Mouse (Mus musculus) neural tube, embryonic 12.5 days (tissue): ENCODE data around the gene Neu4. TPM values are rescaled to one million over a fixed set of nuclear protein-coding genes. Genes with fewer than 3 reads are reported as not detected.
A peak's percentile ranks its signal among the peaks of the same experiment; 100 is the strongest.

Experiments used
- ATAC-seq: fragments of 200-750 bp; cut with Nextera tagmentation; 2 replicates; pipeline ENCODE4 v1.8.0; 2017; ENCODE audit warnings: low read depth, mild to moderate bottlenecking, moderate TSS enrichment, moderate library complexity; ENCODE audit not compliant: low FRiP score
- H3K27ac ChIP-seq: fragments of 300-500 bp; sonication (generic); 2 replicates; pipeline ENCODE4 v1.5.1; 2016
- H3K27me3 ChIP-seq: fragments of 300-500 bp; sonication (generic); replicated peaks from 2 replicates; pipeline ENCODE4 v1.6.1; 2016; ENCODE audit warnings: mild to moderate bottlenecking
- H3K36me3 ChIP-seq: fragments of 300-500 bp; sonication (generic); 2 replicates; pipeline ENCODE4 v1.6.1; 2016; ENCODE audit warnings: mild to moderate bottlenecking
- H3K4me1 ChIP-seq: fragments of 300-500 bp; sonication (generic); 2 replicates; pipeline ENCODE4 v1.6.1; 2016
- H3K4me2 ChIP-seq: fragments of 300-500 bp; sonication (generic); replicated peaks from 2 replicates; pipeline ENCODE4 v1.6.1; 2016; ENCODE audit warnings: mild to moderate bottlenecking
- H3K4me3 ChIP-seq: fragments of 300-500 bp; sonication (generic); 2 replicates; pipeline ENCODE4 v1.5.1; 2016
- H3K9ac ChIP-seq: fragments of 300-500 bp; sonication (generic); 2 replicates; pipeline ENCODE4 v1.6.1; 2016; ENCODE audit warnings: mild to moderate bottlenecking
- H3K9me3 ChIP-seq: fragments of 300-500 bp; sonication (generic); 2 replicates; pipeline ENCODE4 v1.6.1; 2016; ENCODE audit warnings: mild to moderate bottlenecking
- WGBS: fragments of 180-500 bp; shearing (Covaris S2); methylation state at CpG from one replicate; pipeline ENCODE4 v1.1.7; 2016; 5-methylcytosine and 5-hydroxymethylcytosine counted together
- polyA plus RNA-seq: library from polyadenylated mRNA; unstranded; fragments of >200 nt; fragmentation: Nextera tagmentation; extraction: Ambion mirVana; gene quantifications from 2 replicates; pipeline ENCODE4 v1.2.1, GENCODE M21; 2016

The Neu4 gene
- polyA plus RNA-seq, 1 experiment from 2014 or later: not detected

DNA sequence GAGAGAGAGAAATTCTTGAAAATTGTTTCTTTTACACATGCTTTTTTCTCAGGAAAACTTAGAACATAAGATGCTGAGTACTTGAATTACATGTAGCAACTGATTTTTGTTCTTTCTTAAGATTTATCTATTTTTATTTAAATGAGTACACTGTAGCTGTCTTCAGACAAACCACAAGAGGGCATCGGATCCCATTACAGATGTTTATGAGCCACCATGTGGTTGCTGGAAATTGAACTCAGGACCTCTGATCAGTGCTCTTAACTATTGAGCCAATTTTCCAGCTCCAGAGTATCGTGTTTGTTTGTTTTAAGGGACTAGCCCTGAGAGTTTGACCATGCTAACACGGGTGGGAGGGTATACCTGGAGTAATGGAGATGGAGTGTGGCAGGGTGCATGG lies 8.6 kb upstream of the Neu4 start:
- Histone ChIP-seq H3K9ac (no peak overlapping the region), H3K27ac (no peak overlapping the region), H3K4me1 (no peaks in the 10 kb centered on the region), H3K4me3 (no peak overlapping the region), H3K27me3 (no peaks in the 10 kb centered on the region), H3K36me3 (no peaks in the 10 kb centered on the region), H3K4me2 (no peak overlapping the region), H3K9me3 (no peaks in the 10 kb centered on the region)
- WGBS: 65% methylated on average over 3 of the region's 3 CpGs
- no peak for ATAC-seq

DNA sequence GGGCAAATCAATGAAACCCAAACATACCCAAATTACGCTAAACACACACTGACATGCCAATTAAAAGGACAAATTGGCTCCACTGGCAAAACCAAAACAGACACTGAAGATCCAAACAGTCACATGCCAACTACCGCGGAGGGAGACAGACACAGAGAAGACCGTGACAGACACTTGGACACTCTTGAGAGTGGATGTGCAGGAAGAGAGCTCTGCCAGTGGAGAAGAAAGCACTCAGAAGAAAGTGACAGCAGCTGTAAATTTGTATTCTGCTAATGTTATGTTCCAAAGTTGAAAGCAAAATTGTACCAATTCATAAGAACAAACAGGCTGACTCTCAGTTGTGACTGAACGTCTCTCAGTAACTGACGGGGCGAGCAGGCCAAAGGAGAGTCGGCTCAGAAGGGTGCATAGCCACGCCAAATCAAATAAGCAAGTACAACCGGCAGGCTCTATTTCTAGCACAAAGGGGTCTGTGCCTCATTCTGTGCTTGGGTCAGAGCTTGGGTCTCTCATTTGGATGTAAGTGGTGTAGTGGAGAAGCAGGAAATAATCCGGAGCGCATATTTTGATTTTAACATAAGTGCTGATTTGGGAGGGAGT lies 7.4 kb downstream of the Neu4 start:
- Histone ChIP-seq H3K27ac (no peak overlapping the region), H3K4me1 (no peaks in the 10 kb centered on the region), H3K27me3 (no peaks in the 10 kb centered on the region), H3K9ac (no peak overlapping the region), H3K4me2 (no peak overlapping the region), H3K9me3 (no peaks in the 10 kb centered on the region), H3K4me3 (no peak overlapping the region), H3K36me3 (no peaks in the 10 kb centered on the region)
- WGBS: 86% methylated on average over 12 of the region's 12 CpGs
- ATAC-seq: no peak

DNA sequence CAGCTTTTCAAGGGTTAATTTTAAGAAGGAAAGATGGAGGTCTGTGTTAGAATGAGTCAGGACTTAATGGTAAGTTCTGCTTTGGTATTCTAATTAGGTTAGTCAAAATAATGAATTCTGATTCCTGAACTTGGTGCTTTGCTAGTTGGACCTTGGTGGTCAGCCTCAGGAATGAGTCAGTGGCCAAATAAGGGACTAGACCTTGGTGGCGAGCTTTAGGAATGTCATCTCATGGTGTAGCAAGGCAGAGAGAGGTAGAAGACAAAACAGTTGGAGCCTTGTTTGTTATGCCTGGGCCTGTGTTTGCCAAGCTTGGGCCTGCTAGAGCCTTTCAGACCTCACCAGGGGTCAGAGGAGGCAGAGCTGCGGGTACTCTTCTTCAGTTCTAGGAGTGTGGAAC lies 8.5 kb downstream of the Neu4 start:
- Histone ChIP-seq H3K27me3 (no peaks in the 10 kb centered on the region), H3K36me3 (no peaks in the 10 kb centered on the region), H3K9me3 (no peaks in the 10 kb centered on the region), H3K9ac (no peak overlapping the region), H3K4me3 (no peak overlapping the region), H3K27ac (no peak overlapping the region), H3K4me2 (no peak overlapping the region), H3K4me1 (no peaks in the 10 kb centered on the region)
- WGBS: 93% methylated on average over 2 of the region's 2 CpGs
- ATAC-seq: no peak

DNA sequence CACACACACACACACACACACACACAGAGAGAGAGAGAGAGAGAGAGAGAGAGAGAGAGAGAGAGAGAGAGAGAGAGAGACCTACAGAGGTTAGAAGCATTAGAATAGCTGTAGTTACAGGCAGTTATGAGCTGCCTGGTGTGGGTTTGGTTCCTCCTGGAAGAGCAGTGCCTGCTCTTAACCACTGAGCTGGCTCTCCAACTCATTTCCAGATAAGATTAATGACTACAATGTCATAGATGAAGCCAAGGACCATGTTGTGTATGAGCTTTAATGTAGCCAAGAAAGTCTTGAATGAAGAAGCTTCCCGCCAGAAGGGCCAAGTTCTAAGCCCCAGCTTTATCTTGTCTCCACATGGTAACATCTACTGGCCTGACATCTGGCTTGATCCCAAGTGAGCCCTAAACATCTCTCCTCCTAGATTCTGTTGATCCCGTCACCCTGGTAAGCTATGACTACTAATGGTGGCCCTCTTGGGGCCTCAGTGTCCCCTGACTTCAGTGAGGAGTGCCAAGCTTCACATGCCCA lies 12.9 kb downstream of the Neu4 start:
- no peak overlapping the region for H3K4me3 ChIP-seq
- no peaks in the 10 kb centered on the region for H3K9me3 ChIP-seq
- 0 out of 2 replicates have a peak, but pooled peaks cover 3% of the 10 kb centered on the region for H3K4me1 ChIP-seq
- ATAC-seq: no peak
- WGBS: 92% methylated on average over 2 of the region's 2 CpGs
- no peaks in the 10 kb centered on the region for H3K36me3 ChIP-seq
- no peak overlapping the region for H3K9ac ChIP-seq
- no peaks in the 10 kb centered on the region for H3K27me3 ChIP-seq
- no peak overlapping the region for H3K4me2 ChIP-seq
- H3K27ac ChIP-seq: no peak overlapping the region

DNA sequence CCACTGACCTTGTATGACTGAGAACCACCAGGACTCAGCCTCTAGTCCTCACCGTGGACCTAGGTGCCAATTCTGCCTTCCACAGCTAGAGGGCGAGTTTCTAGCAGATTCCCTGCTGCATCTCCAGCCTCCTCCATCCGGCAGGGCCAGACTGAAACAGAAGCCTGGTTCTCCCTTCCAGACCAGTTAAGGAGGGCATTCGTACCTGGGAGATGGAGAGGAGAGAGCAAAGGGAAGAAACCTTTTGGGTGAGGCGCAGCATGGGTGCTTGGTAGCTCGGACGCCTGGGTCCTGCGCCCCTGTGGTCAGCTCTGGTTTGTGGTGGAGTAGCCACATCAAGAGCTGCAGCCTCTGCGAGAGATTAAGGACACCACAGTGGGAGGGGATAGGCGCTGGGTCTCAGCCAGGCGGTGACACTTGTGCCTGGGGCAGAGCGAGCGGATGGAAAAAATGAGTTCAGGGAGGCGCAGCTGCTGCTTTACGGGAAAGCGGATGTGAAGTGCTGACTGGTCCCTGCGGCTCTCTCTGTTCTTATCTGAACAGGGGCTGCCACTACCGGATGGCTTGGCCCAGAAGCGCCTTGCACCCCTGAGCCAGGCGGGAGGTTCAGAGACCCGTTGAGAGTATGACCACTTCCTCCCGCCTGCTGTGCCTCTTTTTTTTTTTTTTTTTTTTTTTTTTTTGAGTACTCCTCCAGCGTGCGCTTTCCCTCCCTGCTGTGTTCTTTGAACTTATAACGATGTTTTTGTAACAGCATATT lies 14.9 kb downstream of the Neu4 start:
- WGBS: 2% methylated on average over 24 of the region's 25 CpGs
- H3K27ac ChIP-seq: no peak overlapping the region

DNA sequence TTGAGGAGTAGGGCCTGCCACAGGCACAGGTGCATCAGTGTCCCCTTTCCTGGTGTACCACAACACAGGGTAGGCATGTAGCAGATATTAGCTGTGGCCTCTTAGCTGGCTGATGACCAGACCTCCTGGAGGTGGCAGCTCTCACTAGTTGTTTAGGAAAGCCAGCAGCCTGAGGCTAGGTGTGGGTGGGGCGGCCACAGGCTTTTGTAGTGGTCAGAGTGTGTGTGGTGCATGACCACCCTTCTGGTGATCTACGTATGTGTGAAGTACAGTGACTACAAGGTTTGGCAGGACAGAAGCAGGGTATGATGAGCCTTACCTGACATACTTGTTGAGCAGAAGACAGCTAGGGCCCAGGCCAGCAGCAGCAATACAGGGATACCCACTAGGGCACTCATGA lies 20.1 kb downstream of the Neu4 start:
- Histone ChIP-seq H3K4me2 (no peak overlapping the region), H3K36me3 (no peaks in the 10 kb centered on the region), H3K27me3 (no peaks in the 10 kb centered on the region), H3K4me1 (0 out of 2 replicates have a peak, but pooled peaks cover 3% of the 10 kb centered on the region), H3K9me3 (no peaks in the 10 kb centered on the region), H3K4me3 (no peak overlapping the region), H3K9ac (no peak overlapping the region), H3K27ac (no peak overlapping the region)
- ATAC-seq: no peak
- WGBS: 93% methylated on average over 2 of the region's 2 CpGs

More for the DNA sequence above, 14.9 kb downstream of the Neu4 start:
- Histone ChIP-seq H3K9ac (peak overlapping the region; percentile 57), H3K9me3 (no peaks in the 10 kb centered on the region), H3K4me2 (peak overlapping the region; percentile 70), H3K36me3 (no peaks in the 10 kb centered on the region), H3K4me1 (0 out of 2 replicates have a peak, but pooled peaks cover 3% of the 10 kb centered on the region), H3K4me3 (peak overlapping the region; percentile 30), H3K27me3 (no peaks in the 10 kb centered on the region)
- peak; percentile 94 for ATAC-seq

DNA sequence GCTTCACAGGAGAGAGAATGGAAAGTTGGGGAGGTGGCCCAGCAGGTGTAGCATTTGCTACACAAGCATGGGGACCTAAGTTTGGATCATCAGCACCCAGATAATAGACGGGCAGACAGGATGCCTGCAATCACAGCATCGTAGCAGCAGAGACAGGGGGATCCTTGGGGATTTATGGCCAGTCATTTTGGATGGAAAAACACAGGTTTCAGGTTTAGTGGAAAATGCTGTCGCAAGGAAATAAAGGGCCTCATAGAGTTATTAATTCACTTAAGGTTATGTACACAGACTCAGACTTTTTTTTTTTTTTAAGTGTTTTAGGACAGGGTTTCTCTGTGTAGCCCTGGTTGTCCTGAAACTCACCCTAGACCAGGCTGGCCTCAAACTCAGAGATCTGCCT lies 25.3 kb downstream of the Neu4 start:
- no peaks in the 10 kb centered on the region for H3K36me3 ChIP-seq
- WGBS: 75% methylated on average over 3 of the region's 3 CpGs
- no peak for ATAC-seq

DNA sequence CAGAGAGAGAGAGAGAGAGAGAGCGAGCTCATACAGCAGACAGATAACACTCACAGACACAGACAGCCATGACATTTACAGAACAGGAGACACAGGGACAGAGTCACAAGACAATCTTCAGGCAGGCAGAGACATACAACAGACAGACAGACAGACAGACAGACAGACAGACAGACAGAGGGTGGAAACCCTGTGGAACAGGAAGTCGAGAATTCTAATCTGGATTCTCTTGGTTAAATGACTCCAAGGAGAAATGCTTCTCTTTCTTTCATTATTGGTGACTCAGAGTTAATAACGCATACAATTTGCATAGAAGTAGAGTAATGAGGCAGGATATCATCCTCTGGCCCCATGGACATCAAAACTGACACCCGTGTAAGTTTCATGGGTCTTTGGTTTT lies 26.3 kb downstream of the Neu4 start:
- Histone ChIP-seq H3K9ac (no peak overlapping the region), H3K4me2 (no peak overlapping the region), H3K9me3 (no peaks in the 10 kb centered on the region), H3K27ac (no peak overlapping the region), H3K27me3 (no peaks in the 10 kb centered on the region), H3K4me3 (no peak overlapping the region), H3K36me3 (no peaks in the 10 kb centered on the region), H3K4me1 (no peaks in the 10 kb centered on the region)
- WGBS: 83% methylated on average over 4 of the region's 4 CpGs
- no peak for ATAC-seq

More for the DNA sequence above, 25.3 kb downstream of the Neu4 start:
- Histone ChIP-seq H3K9ac (no peak overlapping the region), H3K4me2 (no peak overlapping the region), H3K27me3 (no peaks in the 10 kb centered on the region), H3K4me1 (no peaks in the 10 kb centered on the region), H3K4me3 (no peak overlapping the region), H3K27ac (no peak overlapping the region), H3K9me3 (no peaks in the 10 kb centered on the region)

DNA sequence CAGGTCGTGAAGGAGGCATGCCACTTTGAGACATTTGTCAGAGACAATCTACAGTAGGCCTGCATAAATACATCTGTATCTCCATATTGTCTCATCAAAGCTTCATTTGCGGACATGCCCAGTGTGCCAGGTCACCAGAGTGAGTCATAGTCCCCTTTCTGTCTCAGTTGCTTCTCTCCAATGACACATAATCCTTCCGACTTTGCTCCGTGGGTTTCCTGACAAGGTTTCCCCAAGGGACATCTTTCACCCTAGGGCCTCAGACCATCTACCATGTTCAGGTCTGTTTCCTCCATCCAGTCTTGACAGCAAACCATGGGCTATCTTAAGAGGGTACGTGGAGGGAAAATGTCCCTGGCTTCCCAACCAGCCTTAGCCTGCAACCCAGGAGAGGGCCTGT lies 30.9 kb downstream of the Neu4 start:
- Histone ChIP-seq H3K36me3 (no peaks in the 10 kb centered on the region), H3K27ac (no peak overlapping the region), H3K4me2 (no peak overlapping the region), H3K4me3 (no peak overlapping the region), H3K4me1 (no peaks in the 10 kb centered on the region), H3K27me3 (no peaks in the 10 kb centered on the region), H3K9me3 (no peaks in the 10 kb centered on the region), H3K9ac (no peak overlapping the region)
- ATAC-seq: no peak
- WGBS: 86% methylated on average over 5 of the region's 5 CpGs

DNA sequence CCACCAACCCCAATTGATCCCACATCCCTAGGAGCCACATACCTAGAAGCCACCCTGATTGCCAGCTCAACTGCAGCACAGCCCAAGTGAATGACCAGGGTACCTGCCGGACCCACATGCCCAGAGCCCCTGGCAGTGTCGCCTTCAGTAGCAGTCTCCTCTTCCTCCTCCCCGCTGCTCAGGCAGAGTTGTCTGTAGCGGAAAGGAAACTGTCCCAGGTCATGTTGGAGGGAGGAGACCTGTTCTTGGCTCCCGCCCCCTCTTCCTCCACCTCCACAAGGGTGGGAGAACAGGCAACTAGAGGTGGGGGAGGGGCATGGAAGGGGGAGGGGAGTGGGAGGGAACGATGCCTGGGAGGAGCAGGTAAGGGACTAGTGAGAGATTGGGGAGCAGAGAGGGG lies 32.1 kb downstream of the Neu4 start, which contains the start of gene Pdcd1:
Pdcd1 (minus strand) TSS at position 181 of the 400 bp plus-strand sequence.
- ATAC-seq: no peak
- 52% methylated on average over 6 of the region's 6 CpGs for WGBS
- no peaks in the 10 kb centered on the region for H3K9me3 ChIP-seq
- H3K9ac ChIP-seq: no peak within 1 kb of the TSS
- no peaks in the 10 kb centered on the region for H3K4me1 ChIP-seq
- H3K27ac ChIP-seq: no peak within 1 kb of the TSS
- no peaks in the 10 kb centered on the region for H3K36me3 ChIP-seq
- no peaks in the 10 kb centered on the region for H3K27me3 ChIP-seq
- no peak within 1 kb of the TSS for H3K4me2 ChIP-seq
- H3K4me3 ChIP-seq: no peak within 1 kb of the TSS

DNA sequence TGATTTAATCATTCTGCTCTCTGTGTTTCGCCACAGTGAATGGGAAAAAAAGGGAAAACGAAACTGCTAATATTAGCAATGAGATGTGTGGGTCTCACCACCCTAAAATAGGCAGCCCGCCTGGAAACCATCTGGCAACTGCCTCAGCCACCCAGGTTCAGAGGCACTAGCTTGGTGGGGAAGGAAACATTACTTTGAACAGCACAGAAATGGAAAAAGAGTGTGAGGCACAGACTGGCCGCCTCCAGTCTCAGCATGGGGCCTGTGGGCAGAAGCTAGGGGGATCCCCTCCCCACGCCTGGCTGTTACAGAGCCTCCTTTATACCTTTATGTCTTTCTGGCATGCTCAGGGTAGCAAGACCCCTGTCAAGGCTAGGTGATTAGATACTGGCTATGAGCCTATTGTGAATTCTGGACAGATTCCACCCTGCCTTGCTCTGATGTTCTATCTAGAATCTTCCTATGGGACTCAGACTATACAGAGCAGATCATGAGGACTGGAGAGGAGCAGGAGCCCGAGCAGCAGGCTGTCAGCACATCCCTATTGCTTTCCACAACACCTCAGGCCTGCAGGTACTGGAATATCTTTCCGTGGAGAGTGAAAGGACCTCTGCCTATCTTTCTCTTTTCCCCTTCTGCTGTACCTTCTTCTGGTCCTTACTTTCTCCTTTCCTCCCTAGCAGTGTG lies 33.4 kb downstream of the Neu4 start:
- no peaks in the 10 kb centered on the region for H3K27me3 ChIP-seq
- ATAC-seq: no peak

DNA sequence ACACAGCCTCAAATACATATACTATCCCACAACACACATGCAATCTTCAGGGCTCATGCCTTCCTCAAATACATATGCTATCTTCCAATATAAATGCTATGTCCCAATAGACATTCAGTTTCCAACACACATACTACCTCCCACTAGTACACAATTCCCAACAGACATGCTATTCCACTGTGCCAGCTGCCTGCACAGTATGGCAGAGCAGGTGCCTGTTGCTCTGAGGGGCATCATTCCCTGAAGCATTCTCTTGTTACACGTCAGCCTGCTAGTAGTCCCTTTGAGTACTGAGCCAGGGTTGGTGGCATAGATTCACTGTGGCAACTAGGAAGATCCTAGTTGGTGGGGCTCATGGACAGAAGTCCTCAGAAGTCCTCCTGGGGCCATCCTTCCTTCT lies 34.2 kb downstream of the Neu4 start:
- no peaks in the 10 kb centered on the region for H3K27me3 ChIP-seq
- no peak overlapping the region for H3K9ac ChIP-seq
- ATAC-seq: no peak
- no peaks in the 10 kb centered on the region for H3K36me3 ChIP-seq
- H3K27ac ChIP-seq: no peak overlapping the region
- 74% methylated on average over 1 of the region's 1 CpGs for WGBS
- no peaks in the 10 kb centered on the region for H3K9me3 ChIP-seq
- H3K4me3 ChIP-seq: no peak overlapping the region
- no peak overlapping the region for H3K4me2 ChIP-seq
- H3K4me1 ChIP-seq: no peaks in the 10 kb centered on the region

More for the DNA sequence above, 33.4 kb downstream of the Neu4 start:
- Histone ChIP-seq H3K4me2 (no peak overlapping the region), H3K36me3 (no peaks in the 10 kb centered on the region), H3K9ac (no peak overlapping the region), H3K27ac (no peak overlapping the region), H3K4me3 (no peak overlapping the region), H3K9me3 (no peaks in the 10 kb centered on the region), H3K4me1 (no peaks in the 10 kb centered on the region)
- WGBS: 70% methylated on average over 7 of the region's 7 CpGs
